Mouse (Mus musculus): ENCODE results near the gene Thg1l. TPM values are rescaled to one million over a fixed set of nuclear protein-coding genes. Genes with fewer than 3 reads are reported as not detected.
A peak's percentile ranks its signal among the peaks of the same experiment; 100 is the strongest.

Gene Thg1l
- polyA plus RNA-seq, 1 experiment = 7.9 TPM

DNA sequence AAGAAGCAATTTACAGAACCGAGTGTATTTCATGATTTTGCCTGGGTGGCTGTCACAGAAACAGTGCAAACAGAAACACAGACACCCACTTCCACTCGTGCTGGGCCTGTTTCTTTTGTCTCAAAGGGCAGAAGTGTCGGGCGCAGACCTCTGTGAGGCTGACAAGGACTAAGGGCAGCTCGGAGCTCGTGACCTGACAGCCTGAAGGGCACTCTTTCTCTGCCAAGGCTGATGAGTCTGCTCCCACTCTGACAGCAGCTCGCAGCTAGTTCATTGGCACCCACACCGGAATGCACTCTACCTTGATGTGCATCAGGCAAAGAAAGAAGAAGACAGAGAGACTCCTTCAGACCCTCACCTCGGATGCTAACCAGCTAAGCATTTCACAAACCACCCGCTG is 25.8 kb downstream of the Thg1l start:
- H3K27ac ChIP-seq (ENCODE audit: insufficient read depth, low read depth, low read length) = no peak overlapping the region
- no peaks in the 10 kb centered on the region for H3K36me3 ChIP-seq (ENCODE audit: control insufficient read depth, insufficient read depth, low read length)
- no peaks in the 10 kb centered on the region for H3K27me3 ChIP-seq (replicated peaks; ENCODE audit: control insufficient read depth, insufficient read depth, low read length)
- no peak for DNase-seq
- H3K4me3 ChIP-seq (ENCODE audit: insufficient read depth, low read depth, low read length) = no peak overlapping the region
- no peaks in the 10 kb centered on the region for H3K4me1 ChIP-seq (ENCODE audit: control insufficient read depth, insufficient read depth, low read length)
- no peak for TF ChIP-seq CTCF (conservative IDR thresholded peaks at IDR 0.05; ENCODE audit: insufficient read depth, insufficient read length, low read depth, low read length)
- TF ChIP-seq POLR2A (IDR thresholded peaks at IDR 0.05; ENCODE audit: low read depth, low read length) = no peak
- WGBS = 85% methylated on average over 10 of the region's 10 CpGs

DNA sequence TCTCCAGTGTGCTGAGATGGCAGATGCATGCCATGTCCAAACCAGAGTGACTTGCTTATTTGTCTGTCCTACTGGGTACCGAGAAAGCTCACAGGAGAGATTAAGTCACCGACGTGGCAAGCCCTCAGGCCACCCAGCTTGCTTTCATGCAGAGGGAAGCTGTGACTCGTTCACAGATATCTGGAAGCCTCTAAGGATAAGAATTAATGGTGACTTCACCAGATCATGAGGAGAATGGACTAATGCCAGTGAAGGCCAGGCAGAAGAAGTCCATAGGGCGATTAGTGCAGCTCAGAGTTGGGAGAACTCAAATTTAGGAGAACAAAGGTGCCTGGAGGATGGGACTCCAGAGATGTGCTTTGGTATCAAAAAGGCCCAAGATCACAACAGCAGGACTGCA is 27.8 kb downstream of the Thg1l start:
- no peaks in the 10 kb centered on the region for H3K36me3 ChIP-seq (ENCODE audit: control insufficient read depth, insufficient read depth, low read length)
- H3K27me3 ChIP-seq (replicated peaks; ENCODE audit: control insufficient read depth, insufficient read depth, low read length) = no peaks in the 10 kb centered on the region
- H3K27ac ChIP-seq (ENCODE audit: insufficient read depth, low read depth, low read length) = no peak overlapping the region
- 75% methylated on average over 5 of the region's 5 CpGs for WGBS
- H3K4me1 ChIP-seq (ENCODE audit: control insufficient read depth, insufficient read depth, low read length) = no peaks in the 10 kb centered on the region
- TF ChIP-seq CTCF (conservative IDR thresholded peaks at IDR 0.05; ENCODE audit: insufficient read depth, insufficient read length, low read depth, low read length) = no peak
- TF ChIP-seq POLR2A (IDR thresholded peaks at IDR 0.05; ENCODE audit: low read depth, low read length) = no peak
- H3K4me3 ChIP-seq (ENCODE audit: insufficient read depth, low read depth, low read length) = no peak overlapping the region
- no peak for DNase-seq

DNA sequence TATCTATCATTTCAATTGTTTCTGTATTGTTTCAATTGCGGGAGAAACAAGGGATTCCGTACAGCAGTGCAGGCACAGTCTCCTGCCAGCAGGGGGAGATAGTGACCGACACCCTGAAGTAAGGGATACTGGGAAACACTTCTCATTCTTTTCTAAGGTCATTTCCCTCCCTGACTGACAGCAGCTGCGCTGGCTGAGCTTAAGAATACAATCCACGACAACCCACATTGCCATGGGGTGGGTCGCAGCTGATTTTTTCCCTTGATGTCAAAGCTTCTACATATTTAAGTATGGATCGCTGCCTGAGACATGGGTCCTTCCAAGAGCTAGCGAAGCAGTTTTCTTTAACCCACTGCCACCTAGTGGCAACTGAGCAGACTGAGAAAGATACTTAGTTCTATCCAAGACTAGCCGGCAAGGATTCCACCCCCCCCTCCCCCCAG is 28.6 kb downstream of the Thg1l start:
- Histone ChIP-seq H3K4me1 (ENCODE audit: control insufficient read depth, insufficient read depth, low read length) (no peaks in the 10 kb centered on the region), H3K27ac (ENCODE audit: insufficient read depth, low read depth, low read length) (no peak overlapping the region), H3K27me3 (replicated peaks; ENCODE audit: control insufficient read depth, insufficient read depth, low read length) (no peaks in the 10 kb centered on the region), H3K4me3 (ENCODE audit: insufficient read depth, low read depth, low read length) (peak overlapping the region; percentile 50), H3K36me3 (ENCODE audit: control insufficient read depth, insufficient read depth, low read length) (no peaks in the 10 kb centered on the region)
- TF ChIP-seq CTCF (conservative IDR thresholded peaks at IDR 0.05; ENCODE audit: insufficient read depth, insufficient read length, low read depth, low read length) = peak; percentile 77
- TF ChIP-seq POLR2A (IDR thresholded peaks at IDR 0.05; ENCODE audit: low read depth, low read length) = no peak
- DNase-seq = peak; percentile 85
- WGBS = 1% methylated on average over 9 of the region's 9 CpGs

DNA sequence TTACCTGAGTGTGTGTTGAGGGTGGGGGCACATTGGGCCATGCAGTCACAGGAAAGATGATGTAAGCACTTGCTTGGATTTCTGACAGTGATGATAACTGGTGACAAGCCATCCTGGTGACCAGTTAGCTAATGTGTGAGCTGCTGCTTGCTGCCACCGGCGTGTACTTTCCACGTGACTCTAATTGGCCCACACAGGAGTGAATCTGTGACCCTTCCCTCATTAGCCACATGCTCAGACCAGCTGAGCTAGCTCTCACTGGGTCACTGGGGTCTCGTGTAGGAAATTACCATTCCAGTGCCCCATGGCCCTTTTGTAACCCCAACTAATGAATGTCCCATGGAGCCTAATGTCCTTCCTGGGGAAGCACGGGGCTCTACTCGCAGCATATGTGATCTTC is 29.9 kb downstream of the Thg1l start:
- TF ChIP-seq POLR2A (IDR thresholded peaks at IDR 0.05; ENCODE audit: low read depth, low read length) (no peak), CTCF (conservative IDR thresholded peaks at IDR 0.05; ENCODE audit: insufficient read depth, insufficient read length, low read depth, low read length) (no peak)
- Histone ChIP-seq H3K36me3 (ENCODE audit: control insufficient read depth, insufficient read depth, low read length) (no peaks in the 10 kb centered on the region), H3K27me3 (replicated peaks; ENCODE audit: control insufficient read depth, insufficient read depth, low read length) (no peaks in the 10 kb centered on the region), H3K4me3 (ENCODE audit: insufficient read depth, low read depth, low read length) (no peak overlapping the region), H3K4me1 (ENCODE audit: control insufficient read depth, insufficient read depth, low read length) (no peaks in the 10 kb centered on the region), H3K27ac (ENCODE audit: insufficient read depth, low read depth, low read length) (no peak overlapping the region)
- 67% methylated on average over 6 of the region's 6 CpGs for WGBS
- no peak for DNase-seq

DNA sequence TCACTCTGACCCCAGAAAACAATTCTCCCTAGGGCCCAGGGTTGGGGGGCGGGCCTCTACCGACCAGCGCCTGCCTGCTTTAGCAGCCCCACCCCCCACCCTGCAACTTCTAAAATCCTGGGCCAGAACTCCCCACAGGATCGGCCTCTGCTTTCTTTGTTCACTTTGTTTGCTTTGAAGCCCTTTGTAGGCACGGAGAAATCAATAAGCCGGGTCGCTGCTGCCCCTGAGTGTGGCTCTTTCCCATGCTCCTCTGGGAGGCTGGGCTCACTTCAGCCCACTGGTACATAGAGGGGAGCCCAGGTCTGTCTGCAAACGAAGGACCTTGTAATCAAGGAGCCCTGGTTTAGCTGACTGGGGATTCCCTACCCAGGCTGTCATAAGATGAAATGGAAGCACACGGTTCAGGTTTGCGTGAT is 33.8 kb downstream of the Thg1l start:
- H3K27ac ChIP-seq (ENCODE audit: insufficient read depth, low read depth, low read length) = no peak overlapping the region
- no peaks in the 10 kb centered on the region for H3K4me1 ChIP-seq (ENCODE audit: control insufficient read depth, insufficient read depth, low read length)
- H3K36me3 ChIP-seq (ENCODE audit: control insufficient read depth, insufficient read depth, low read length) = no peaks in the 10 kb centered on the region
- TF ChIP-seq POLR2A (IDR thresholded peaks at IDR 0.05; ENCODE audit: low read depth, low read length) (no peak), CTCF (conservative IDR thresholded peaks at IDR 0.05; ENCODE audit: insufficient read depth, insufficient read length, low read depth, low read length) (no peak)
- 22% methylated on average over 10 of the region's 10 CpGs for WGBS
- H3K27me3 ChIP-seq (replicated peaks; ENCODE audit: control insufficient read depth, insufficient read depth, low read length) = no peaks in the 10 kb centered on the region
- DNase-seq = no peak
- H3K4me3 ChIP-seq (ENCODE audit: insufficient read depth, low read depth, low read length) = no peak overlapping the region

DNA sequence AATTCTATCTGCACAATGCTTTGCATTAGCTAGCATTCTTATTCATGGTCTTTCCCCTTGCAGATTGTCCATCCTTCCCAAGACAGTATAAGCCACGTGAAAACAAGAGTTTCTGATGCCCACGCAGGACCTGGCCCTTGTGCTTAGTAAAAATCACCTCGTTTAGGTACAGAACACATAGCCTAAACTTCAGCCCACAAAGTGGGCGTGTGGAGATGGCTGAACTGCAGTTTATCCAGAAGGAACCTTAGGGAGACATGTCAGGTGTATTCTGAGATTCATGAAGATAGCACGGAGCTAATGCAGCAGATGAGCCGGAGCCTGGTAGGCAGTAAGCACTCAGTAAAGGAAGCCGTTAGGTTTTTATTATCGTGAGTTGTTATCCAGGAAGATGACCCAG is 34.3 kb downstream of the Thg1l start:
- Histone ChIP-seq H3K4me3 (ENCODE audit: insufficient read depth, low read depth, low read length) (no peak overlapping the region), H3K27ac (ENCODE audit: insufficient read depth, low read depth, low read length) (no peak overlapping the region), H3K27me3 (replicated peaks; ENCODE audit: control insufficient read depth, insufficient read depth, low read length) (no peaks in the 10 kb centered on the region), H3K36me3 (ENCODE audit: control insufficient read depth, insufficient read depth, low read length) (no peaks in the 10 kb centered on the region), H3K4me1 (ENCODE audit: control insufficient read depth, insufficient read depth, low read length) (no peaks in the 10 kb centered on the region)
- DNase-seq = no peak
- TF ChIP-seq CTCF (conservative IDR thresholded peaks at IDR 0.05; ENCODE audit: insufficient read depth, insufficient read length, low read depth, low read length) (no peak), POLR2A (IDR thresholded peaks at IDR 0.05; ENCODE audit: low read depth, low read length) (no peak)
- 56% methylated on average over 8 of the region's 8 CpGs for WGBS

DNA sequence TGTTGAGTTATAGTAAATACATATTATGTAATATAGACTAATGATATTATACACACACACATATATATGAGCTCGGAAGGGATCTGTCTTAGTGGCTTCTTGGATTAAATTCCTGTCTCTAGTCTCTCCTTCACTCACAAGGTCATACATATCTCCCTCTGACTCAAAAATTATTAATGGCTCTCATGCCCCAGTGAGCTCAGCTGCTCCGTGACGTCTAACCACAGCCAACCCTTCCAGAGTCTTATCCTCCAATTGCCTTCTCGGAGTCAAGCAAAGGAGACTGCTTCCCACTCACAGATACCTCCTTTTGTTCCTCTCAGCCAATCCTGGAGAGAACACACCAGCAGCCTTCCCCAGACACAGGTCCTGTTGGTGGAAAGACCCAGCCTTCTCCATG is 36.5 kb downstream of the Thg1l start:
- WGBS = 68% methylated on average over 4 of the region's 4 CpGs
- Histone ChIP-seq H3K36me3 (ENCODE audit: control insufficient read depth, insufficient read depth, low read length) (no peaks in the 10 kb centered on the region), H3K4me3 (ENCODE audit: insufficient read depth, low read depth, low read length) (no peak overlapping the region), H3K4me1 (ENCODE audit: control insufficient read depth, insufficient read depth, low read length) (no peaks in the 10 kb centered on the region), H3K27ac (ENCODE audit: insufficient read depth, low read depth, low read length) (no peak overlapping the region), H3K27me3 (replicated peaks; ENCODE audit: control insufficient read depth, insufficient read depth, low read length) (no peaks in the 10 kb centered on the region)
- TF ChIP-seq CTCF (conservative IDR thresholded peaks at IDR 0.05; ENCODE audit: insufficient read depth, insufficient read length, low read depth, low read length) (no peak), POLR2A (IDR thresholded peaks at IDR 0.05; ENCODE audit: low read depth, low read length) (no peak)
- DNase-seq = no peak

DNA sequence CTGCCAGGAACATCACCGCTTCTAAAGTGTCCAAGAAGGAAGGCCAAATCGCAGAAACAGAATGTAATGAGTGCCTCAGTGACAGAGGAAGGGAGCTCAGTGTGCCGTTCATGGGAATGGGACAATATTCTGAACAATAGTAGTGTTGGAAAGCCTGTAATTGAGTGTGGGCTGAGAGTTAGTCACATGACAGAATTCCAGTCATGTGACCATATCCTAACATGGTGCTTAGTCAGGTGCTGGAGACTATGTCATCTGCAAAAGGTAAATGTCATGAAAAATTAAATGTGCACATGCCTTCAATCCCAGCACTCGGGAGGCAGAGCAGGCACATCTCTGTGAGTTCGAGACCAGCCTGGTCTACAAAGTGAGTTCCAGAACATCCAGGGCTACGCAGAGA is 37.3 kb downstream of the Thg1l start:
- Histone ChIP-seq H3K4me1 (ENCODE audit: control insufficient read depth, insufficient read depth, low read length) (no peaks in the 10 kb centered on the region), H3K36me3 (ENCODE audit: control insufficient read depth, insufficient read depth, low read length) (no peaks in the 10 kb centered on the region), H3K27ac (ENCODE audit: insufficient read depth, low read depth, low read length) (no peak overlapping the region), H3K4me3 (ENCODE audit: insufficient read depth, low read depth, low read length) (no peak overlapping the region), H3K27me3 (replicated peaks; ENCODE audit: control insufficient read depth, insufficient read depth, low read length) (no peaks in the 10 kb centered on the region)
- WGBS = 96% methylated on average over 6 of the region's 6 CpGs
- DNase-seq = no peak
- TF ChIP-seq CTCF (conservative IDR thresholded peaks at IDR 0.05; ENCODE audit: insufficient read depth, insufficient read length, low read depth, low read length) (no peak), POLR2A (IDR thresholded peaks at IDR 0.05; ENCODE audit: low read depth, low read length) (no peak)
